Mouse (Mus musculus) midbrain, embryonic 11.5 days (tissue): ENCODE data around the gene Rin2. TPM values are rescaled to one million over a fixed set of nuclear protein-coding genes. Genes with fewer than 3 reads are reported as not detected.

ENCODE experiments used
- ATAC-seq: fragments of 200-750 bp; cut with Nextera tagmentation; 2 replicates; pipeline ENCODE4 v1.8.0; 2017; ENCODE audit warnings: moderate TSS enrichment, moderate library complexity; ENCODE audit not compliant: low FRiP score
- DNase-seq: peaks from one replicate; pipeline ENCODE4 v3.0.0; 2015; ENCODE audit warnings: low spot score; ENCODE audit errors: missing footprints
- H3K27ac ChIP-seq: fragments of 300-500 bp; sonication (generic); 2 replicates; pipeline ENCODE4 v1.5.1; 2014; ENCODE audit warnings: low read depth, low read length
- H3K27me3 ChIP-seq: fragments of 300-500 bp; sonication (generic); 2 replicates; pipeline ENCODE4 v1.6.1; 2014; ENCODE audit warnings: mild to moderate bottlenecking, low read length, moderate library complexity, mixed read lengths; ENCODE audit not compliant: control insufficient read depth, insufficient read depth
- H3K36me3 ChIP-seq: fragments of 300-500 bp; sonication (generic); 2 replicates; pipeline ENCODE4 v1.6.1; 2014; ENCODE audit warnings: mild to moderate bottlenecking, low read length, moderate library complexity, mixed read lengths; ENCODE audit not compliant: control insufficient read depth, insufficient read depth
- H3K4me1 ChIP-seq: fragments of 300-500 bp; sonication (generic); 2 replicates; pipeline ENCODE4 v1.6.1; 2014; ENCODE audit warnings: low read length; ENCODE audit not compliant: control insufficient read depth, insufficient read depth
- H3K4me2 ChIP-seq: fragments of 300-500 bp; sonication (generic); 2 replicates; pipeline ENCODE4 v1.6.1; 2014; ENCODE audit warnings: mild to moderate bottlenecking, moderate library complexity
- H3K4me3 ChIP-seq: fragments of 300-500 bp; sonication (generic); 2 replicates; pipeline ENCODE4 v1.5.1; 2014; ENCODE audit warnings: low read depth, low read length
- H3K9ac ChIP-seq: fragments of 300-500 bp; sonication (generic); 2 replicates; pipeline ENCODE4 v1.6.1; 2014; ENCODE audit warnings: low read length
- H3K9me3 ChIP-seq: fragments of 300-500 bp; sonication (generic); 2 replicates; pipeline ENCODE4 v1.6.1; 2016; ENCODE audit warnings: low read length; ENCODE audit not compliant: control insufficient read depth
- WGBS: fragments of 180-500 bp; shearing (Covaris S2); extraction: QIAGEN DNeasy Blood & Tissue Kit; methylation state at CpG from one replicate; pipeline ENCODE4 v1.1.7; 2014; 5-methylcytosine and 5-hydroxymethylcytosine counted together
- polyA plus RNA-seq: library from polyadenylated mRNA; unstranded; fragments of >200 nt; fragmentation: Nextera tagmentation; extraction: Ambion mirVana; gene quantifications from 2 replicates; pipeline ENCODE4 v1.2.1, GENCODE M21; 2014

The Rin2 gene
- polyA plus RNA-seq, 1 experiment from 2014 or later, result 11.9 TPM

GRCm38 (mm10) chr2:145804524-145804923 lies 129.5 kb downstream of the Rin2 start:
- H3K4me3 ChIP-seq, result no peak overlapping the region
- no peaks in the 10 kb centered on the region for H3K27me3 ChIP-seq
- H3K4me1 ChIP-seq, result no peaks in the 10 kb centered on the region
- H3K9me3 ChIP-seq, result no peaks in the 10 kb centered on the region
- DNase-seq (peak; percentile 21), ATAC-seq (no peak)
- WGBS, result 95% methylated on average over 6 of the region's 6 CpGs
- H3K27ac ChIP-seq, result no peak overlapping the region
- no peak overlapping the region for H3K9ac ChIP-seq
- H3K36me3 ChIP-seq, result no peaks in the 10 kb centered on the region
- no peak overlapping the region for H3K4me2 ChIP-seq

GRCm38 (mm10) chr2:145807276-145807675 lies 132.3 kb downstream of the Rin2 start:
- Histone ChIP-seq H3K9ac (no peak overlapping the region), H3K4me3 (no peak overlapping the region), H3K27me3 (no peaks in the 10 kb centered on the region), H3K9me3 (no peaks in the 10 kb centered on the region), H3K4me2 (no peak overlapping the region), H3K27ac (no peak overlapping the region), H3K4me1 (no peaks in the 10 kb centered on the region), H3K36me3 (no peaks in the 10 kb centered on the region)
- peak; percentile 62 for DNase-seq
- WGBS, result 58% methylated on average over 2 of the region's 2 CpGs
- ATAC-seq, result no peak

- DNase-seq, result no peak
- Histone ChIP-seq H3K27me3 (no peaks in the 10 kb centered on the region), H3K4me1 (no peaks in the 10 kb centered on the region), H3K4me2 (no peak overlapping the region), H3K9ac (no peak overlapping the region), H3K9me3 (no peaks in the 10 kb centered on the region), H3K27ac (no peak overlapping the region), H3K36me3 (no peaks in the 10 kb centered on the region), H3K4me3 (no peak overlapping the region)
- no peak for ATAC-seq
- 98% methylated on average over 2 of the region's 2 CpGs for WGBS
These were observed 133.2 kb downstream of the Rin2 start for GRCm38 (mm10) chr2:145808251-145808650.

- no peaks in the 10 kb centered on the region for H3K36me3 ChIP-seq
- no peak overlapping the region for H3K9ac ChIP-seq
- no peak overlapping the region for H3K4me2 ChIP-seq
- no peak overlapping the region for H3K27ac ChIP-seq
- H3K27me3 ChIP-seq, result no peaks in the 10 kb centered on the region
- no peaks in the 10 kb centered on the region for H3K4me1 ChIP-seq
- 96% methylated on average over 6 of the region's 6 CpGs for WGBS
- no peak for ATAC-seq
- H3K9me3 ChIP-seq, result no peaks in the 10 kb centered on the region
- no peak overlapping the region for H3K4me3 ChIP-seq
- peak; percentile 39 for DNase-seq
These were observed 133.7 kb downstream of the Rin2 start for GRCm38 (mm10) chr2:145808667-145809066.

GRCm38 (mm10) chr2:145810676-145811075 lies 135.7 kb downstream of the Rin2 start:
- peaks cover 2% of the 10 kb centered on the region; the same call in 1 of the 2 replicates for H3K9me3 ChIP-seq
- no peak overlapping the region for H3K9ac ChIP-seq
- DNase-seq, result peak; percentile 86
- no peaks in the 10 kb centered on the region for H3K27me3 ChIP-seq
- H3K4me2 ChIP-seq, result no peak overlapping the region
- ATAC-seq, result no peak
- no peak overlapping the region for H3K27ac ChIP-seq
- no peak overlapping the region for H3K4me3 ChIP-seq
- no peaks in the 10 kb centered on the region for H3K4me1 ChIP-seq
- H3K36me3 ChIP-seq, result no peaks in the 10 kb centered on the region
- 46% methylated on average over 5 of the region's 5 CpGs for WGBS

- H3K27me3 ChIP-seq, result no peaks in the 10 kb centered on the region
- 72% methylated on average over 1 of the region's 1 CpGs for WGBS
- no peak overlapping the region for H3K4me3 ChIP-seq
These were observed 137.8 kb downstream of the Rin2 start for GRCm38 (mm10) chr2:145812818-145813217.

GRCm38 (mm10) chr2:145817195-145817594 lies 142.2 kb downstream of the Rin2 start:
- no peak for DNase-seq
- Histone ChIP-seq H3K4me1 (no peaks in the 10 kb centered on the region), H3K27me3 (no peaks in the 10 kb centered on the region), H3K27ac (no peak overlapping the region), H3K36me3 (no peaks in the 10 kb centered on the region), H3K9me3 (peaks cover 11% of the 10 kb centered on the region; the same call in 1 of the 2 replicates), H3K9ac (no peak overlapping the region), H3K4me3 (no peak overlapping the region), H3K4me2 (no peak overlapping the region)
- no peak for ATAC-seq
- 81% methylated on average over 5 of the region's 5 CpGs for WGBS

More at GRCm38 (mm10) chr2:145812818-145813217, 137.8 kb downstream of the Rin2 start:
- no peak for ATAC-seq
- Histone ChIP-seq H3K4me1 (no peaks in the 10 kb centered on the region), H3K9ac (no peak overlapping the region), H3K36me3 (no peaks in the 10 kb centered on the region), H3K27ac (no peak overlapping the region), H3K9me3 (peaks cover 11% of the 10 kb centered on the region; the same call in 1 of the 2 replicates), H3K4me2 (no peak overlapping the region)
- peak; percentile 54 for DNase-seq

- Histone ChIP-seq H3K27me3 (no peaks in the 10 kb centered on the region), H3K4me3 (no peak overlapping the region), H3K36me3 (no peaks in the 10 kb centered on the region), H3K27ac (no peak overlapping the region), H3K4me2 (no peak overlapping the region), H3K4me1 (no peaks in the 10 kb centered on the region), H3K9me3 (no peaks in the 10 kb centered on the region), H3K9ac (no peak overlapping the region)
- WGBS, result 90% methylated on average over 15 of the region's 15 CpGs
- no peak for ATAC-seq
- peak; percentile 45 for DNase-seq
These were observed 147.2 kb downstream of the Rin2 start for GRCm38 (mm10) chr2:145822013-145822782.

GRCm38 (mm10) chr2:145822783-145823729 lies 148.0 kb downstream of the Rin2 start:
- 80% methylated on average over 3 of the region's 3 CpGs for WGBS
- Histone ChIP-seq H3K36me3 (no peaks in the 10 kb centered on the region), H3K27me3 (no peaks in the 10 kb centered on the region), H3K4me2 (no peak overlapping the region), H3K4me1 (no peaks in the 10 kb centered on the region), H3K4me3 (no peak overlapping the region), H3K27ac (no peak overlapping the region), H3K9ac (no peak overlapping the region), H3K9me3 (no peaks in the 10 kb centered on the region)
- no peak for DNase-seq
- no peak for ATAC-seq
